Mouse (Mus musculus): ENCODE data around the gene Man1c1. TPM values are rescaled to one million over a fixed set of nuclear protein-coding genes. Genes with fewer than 3 reads are reported as not detected.

Man1c1 gene
- total and polyA plus RNA-seq, 2 experiments from 2014 or later = 3.8 to 14.8 TPM

GRCm38 (mm10) chr4:134723251-134723650, 19.2 kb upstream of the Man1c1 start:
- no peaks in the 10 kb centered on the region for H3K27me3 ChIP-seq (ENCODE audit: control insufficient read depth, insufficient read depth, low read length)
- WGBS = 61% methylated on average over 3 of the region's 3 CpGs
- no peaks in the 10 kb centered on the region for H3K36me3 ChIP-seq (replicated peaks; ENCODE audit: control insufficient read depth, insufficient read depth, low read length)
- H3K9ac ChIP-seq (replicated peaks; ENCODE audit: low read depth, low read length) = no peak overlapping the region
- no peaks in the 10 kb centered on the region for H3K9me3 ChIP-seq (replicated peaks; ENCODE audit: control insufficient read depth, low read length)
- ATAC-seq (ENCODE audit: insufficient read depth, low read depth) = no peak
- no peak overlapping the region for H3K4me2 ChIP-seq (ENCODE audit: low read depth, low read length)
- no peak overlapping the region for H3K27ac ChIP-seq (ENCODE audit: low read depth)
- H3K4me1 ChIP-seq (ENCODE audit: control insufficient read depth, insufficient read depth) = 0 out of 2 replicates have a peak, but pooled peaks cover 6% of the 10 kb centered on the region
- H3K4me3 ChIP-seq (ENCODE audit: low read depth, low read length) = no peak overlapping the region
- no peak for DNase-seq (ENCODE audit: low spot score)
- TF ChIP-seq EP300 (IDR thresholded peaks at IDR 0.05; ENCODE audit: low read depth) (no peak), CTCF (IDR thresholded peaks at IDR 0.05; ENCODE audit: low read depth) (no peak)

- Histone ChIP-seq H3K27ac (ENCODE audit: low read depth) (no peak overlapping the region), H3K4me3 (ENCODE audit: low read depth, low read length) (no peak overlapping the region), H3K27me3 (ENCODE audit: control insufficient read depth, insufficient read depth, low read length) (no peaks in the 10 kb centered on the region), H3K4me1 (ENCODE audit: control insufficient read depth, insufficient read depth) (0 out of 2 replicates have a peak, but pooled peaks cover 6% of the 10 kb centered on the region), H3K4me2 (ENCODE audit: low read depth, low read length) (no peak overlapping the region), H3K9ac (replicated peaks; ENCODE audit: low read depth, low read length) (no peak overlapping the region), H3K9me3 (replicated peaks; ENCODE audit: control insufficient read depth, low read length) (no peaks in the 10 kb centered on the region), H3K36me3 (replicated peaks; ENCODE audit: control insufficient read depth, insufficient read depth, low read length) (no peaks in the 10 kb centered on the region)
- ATAC-seq (ENCODE audit: insufficient read depth, low read depth) (no peak), DNase-seq (ENCODE audit: low spot score) (no peak)
- 84% methylated on average over 6 of the region's 6 CpGs for WGBS
- TF ChIP-seq EP300 (IDR thresholded peaks at IDR 0.05; ENCODE audit: low read depth) (no peak), CTCF (IDR thresholded peaks at IDR 0.05; ENCODE audit: low read depth) (no peak)
Measured at GRCm38 (mm10) chr4:134721076-134721475, 17.0 kb upstream of the Man1c1 start.

- Histone ChIP-seq H3K9ac (replicated peaks; ENCODE audit: low read depth, low read length) (no peak overlapping the region), H3K27ac (ENCODE audit: low read depth) (no peak overlapping the region), H3K9me3 (replicated peaks; ENCODE audit: control insufficient read depth, low read length) (no peaks in the 10 kb centered on the region), H3K36me3 (replicated peaks; ENCODE audit: control insufficient read depth, insufficient read depth, low read length) (no peaks in the 10 kb centered on the region), H3K4me2 (ENCODE audit: low read depth, low read length) (no peak overlapping the region), H3K27me3 (ENCODE audit: control insufficient read depth, insufficient read depth, low read length) (no peaks in the 10 kb centered on the region), H3K4me3 (ENCODE audit: low read depth, low read length) (no peak overlapping the region), H3K4me1 (ENCODE audit: control insufficient read depth, insufficient read depth) (0 out of 2 replicates have a peak, but pooled peaks cover 6% of the 10 kb centered on the region)
- DNase-seq (ENCODE audit: low spot score) (no peak), ATAC-seq (ENCODE audit: insufficient read depth, low read depth) (no peak)
- 55% methylated on average over 3 of the region's 3 CpGs for WGBS
- TF ChIP-seq CTCF (IDR thresholded peaks at IDR 0.05; ENCODE audit: low read depth) (no peak), EP300 (IDR thresholded peaks at IDR 0.05; ENCODE audit: low read depth) (no peak)
Measured at GRCm38 (mm10) chr4:134720371-134720770, 16.3 kb upstream of the Man1c1 start.

GRCm38 (mm10) chr4:134719489-134719888, 15.4 kb upstream of the Man1c1 start:
- ATAC-seq (ENCODE audit: insufficient read depth, low read depth) = no peak
- 39% methylated on average over 8 of the region's 8 CpGs for WGBS
- no peak for TF ChIP-seq EP300 (IDR thresholded peaks at IDR 0.05; ENCODE audit: low read depth)
- no peak for TF ChIP-seq CTCF (IDR thresholded peaks at IDR 0.05; ENCODE audit: low read depth)

GRCm38 (mm10) chr4:134713937-134714336, 9.8 kb upstream of the Man1c1 start:
- no peak overlapping the region for H3K27ac ChIP-seq (ENCODE audit: low read depth)
- no peaks in the 10 kb centered on the region for H3K27me3 ChIP-seq (ENCODE audit: control insufficient read depth, insufficient read depth, low read length)
- H3K4me2 ChIP-seq (ENCODE audit: low read depth, low read length) = no peak overlapping the region
- no peak overlapping the region for H3K4me3 ChIP-seq (ENCODE audit: low read depth, low read length)
- 4% methylated on average over 8 of the region's 8 CpGs for WGBS
- peak; percentile 84 for TF ChIP-seq CTCF (IDR thresholded peaks at IDR 0.05; ENCODE audit: low read depth)
- no peak for TF ChIP-seq EP300 (IDR thresholded peaks at IDR 0.05; ENCODE audit: low read depth)
- DNase-seq (ENCODE audit: low spot score) = peak; percentile 87
- no peaks in the 10 kb centered on the region for H3K9me3 ChIP-seq (replicated peaks; ENCODE audit: control insufficient read depth, low read length)
- ATAC-seq (ENCODE audit: insufficient read depth, low read depth) = peak; percentile 90
- no peak overlapping the region for H3K9ac ChIP-seq (replicated peaks; ENCODE audit: low read depth, low read length)
- no peaks in the 10 kb centered on the region for H3K4me1 ChIP-seq (ENCODE audit: control insufficient read depth, insufficient read depth)
- no peaks in the 10 kb centered on the region for H3K36me3 ChIP-seq (replicated peaks; ENCODE audit: control insufficient read depth, insufficient read depth, low read length)

More at GRCm38 (mm10) chr4:134719489-134719888, 15.4 kb upstream of the Man1c1 start:
- H3K36me3 ChIP-seq (replicated peaks; ENCODE audit: control insufficient read depth, insufficient read depth, low read length) = no peaks in the 10 kb centered on the region
- H3K4me2 ChIP-seq (ENCODE audit: low read depth, low read length) = no peak overlapping the region
- no peaks in the 10 kb centered on the region for H3K9me3 ChIP-seq (replicated peaks; ENCODE audit: control insufficient read depth, low read length)
- no peak overlapping the region for H3K4me3 ChIP-seq (ENCODE audit: low read depth, low read length)
- DNase-seq (ENCODE audit: low spot score) = no peak
- H3K27me3 ChIP-seq (ENCODE audit: control insufficient read depth, insufficient read depth, low read length) = no peaks in the 10 kb centered on the region
- no peaks in the 10 kb centered on the region for H3K4me1 ChIP-seq (ENCODE audit: control insufficient read depth, insufficient read depth)
- H3K9ac ChIP-seq (replicated peaks; ENCODE audit: low read depth, low read length) = no peak overlapping the region
- H3K27ac ChIP-seq (ENCODE audit: low read depth) = no peak overlapping the region

- Histone ChIP-seq H3K27me3 (ENCODE audit: control insufficient read depth, insufficient read depth, low read length) (no peaks in the 10 kb centered on the region), H3K27ac (ENCODE audit: low read depth) (no peak overlapping the region), H3K4me3 (ENCODE audit: low read depth, low read length) (no peak overlapping the region), H3K9me3 (replicated peaks; ENCODE audit: control insufficient read depth, low read length) (no peaks in the 10 kb centered on the region), H3K9ac (replicated peaks; ENCODE audit: low read depth, low read length) (no peak overlapping the region), H3K4me2 (ENCODE audit: low read depth, low read length) (no peak overlapping the region), H3K4me1 (ENCODE audit: control insufficient read depth, insufficient read depth) (peaks cover 4% of the 10 kb centered on the region; the same call in 1 of the 2 replicates), H3K36me3 (replicated peaks; ENCODE audit: control insufficient read depth, insufficient read depth, low read length) (no peaks in the 10 kb centered on the region)
- TF ChIP-seq CTCF (IDR thresholded peaks at IDR 0.05; ENCODE audit: low read depth) (no peak), EP300 (IDR thresholded peaks at IDR 0.05; ENCODE audit: low read depth) (no peak)
- WGBS = 67% methylated on average over 5 of the region's 5 CpGs
- DNase-seq (ENCODE audit: low spot score) (no peak), ATAC-seq (ENCODE audit: insufficient read depth, low read depth) (no peak)
Measured at GRCm38 (mm10) chr4:134705311-134705710, 1.2 kb upstream of the Man1c1 start.
